Mouse (Mus musculus): ENCODE measurements at regions not wholly inside any gene's neighbourhood (a gene's known extent, or its start where the extent isn't known, plus 50 kb on each side); places are given as distances from the start of the nearest gene placed in this dataset.

DNA sequence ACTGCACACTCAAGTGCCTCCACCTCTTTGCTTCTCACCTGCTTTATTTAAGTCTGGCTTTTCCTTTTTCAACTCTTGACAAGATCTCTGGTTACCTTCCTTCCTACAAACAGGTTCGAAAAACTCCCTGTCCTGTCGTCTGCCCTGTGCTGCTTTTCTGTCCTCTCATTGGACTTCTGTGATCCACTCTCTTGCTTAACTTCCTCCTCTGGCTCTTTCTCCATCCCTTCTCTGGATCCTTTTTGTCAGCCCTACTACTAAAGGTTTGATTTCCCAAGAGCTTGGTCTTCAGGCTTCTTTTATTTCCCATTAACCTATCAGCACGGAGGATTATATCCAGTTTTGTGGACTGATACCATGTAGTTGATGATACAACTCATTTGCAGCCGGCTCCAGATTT is 149.8 kb downstream of the Satb1 start:
- DNase-seq (ENCODE audit: low spot score in 2 of 2): no peak

- no peak for DNase-seq (ENCODE audit: low spot score in 2 of 2)
Measured at GRCm38 (mm10) chr17:51682368-51682767, 150.7 kb downstream of the Satb1 start.

DNA sequence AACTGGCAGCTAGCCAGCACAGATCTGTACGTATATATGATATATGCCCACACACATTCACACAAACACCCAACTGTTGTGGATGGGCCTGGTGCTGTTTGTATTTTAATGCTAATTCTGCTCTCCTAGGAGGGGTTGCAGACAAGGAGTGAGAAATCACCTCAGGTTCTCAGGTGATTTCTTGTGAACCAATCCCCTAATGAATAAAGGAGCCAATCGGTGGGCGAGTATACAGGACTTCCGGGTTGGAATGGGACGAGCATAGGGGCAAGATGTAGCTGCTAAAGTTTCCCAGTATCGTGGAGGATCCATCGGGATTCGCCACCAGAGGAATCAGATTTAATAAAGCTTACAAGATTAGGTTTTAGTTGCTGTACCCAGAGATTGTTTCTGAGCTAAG is 155.6 kb downstream of the Satb1 start:
- DNase-seq (ENCODE audit: low spot score in 2 of 2): no peak

- DNase-seq (ENCODE audit: low spot score in 2 of 2): no peak
Measured at GRCm38 (mm10) chr17:51658408-51658807, 174.7 kb downstream of the Satb1 start.

- DNase-seq (ENCODE audit: low spot score in 2 of 2): no peak
Measured at GRCm38 (mm10) chr17:51653881-51654280, 179.2 kb downstream of the Satb1 start.

DNA sequence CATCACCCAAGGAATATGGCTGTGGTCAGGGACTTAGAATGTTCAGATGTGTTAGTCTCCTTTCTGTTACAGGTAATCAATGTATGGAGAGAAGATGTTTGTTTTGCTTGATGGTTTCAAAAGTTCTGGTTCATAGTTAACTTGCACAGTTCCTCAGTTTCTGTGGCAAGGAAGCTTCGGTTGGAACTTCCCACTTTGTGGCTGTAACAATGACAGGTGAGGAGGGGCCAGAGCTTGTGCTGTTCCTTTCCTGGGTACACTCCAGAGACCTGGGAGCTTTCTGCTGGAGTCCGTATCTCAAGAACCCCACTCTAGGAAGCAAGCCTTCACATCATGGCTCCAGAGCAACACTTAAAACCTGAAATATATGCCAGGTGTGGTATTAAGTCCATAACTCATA is 181.2 kb downstream of the Satb1 start:
- DNase-seq (ENCODE audit: low spot score in 2 of 2): no peak

GRCm38 (mm10) chr17:51649213-51649815 is 183.8 kb downstream of the Satb1 start:
- no peak for DNase-seq (ENCODE audit: low spot score in 2 of 2)

DNA sequence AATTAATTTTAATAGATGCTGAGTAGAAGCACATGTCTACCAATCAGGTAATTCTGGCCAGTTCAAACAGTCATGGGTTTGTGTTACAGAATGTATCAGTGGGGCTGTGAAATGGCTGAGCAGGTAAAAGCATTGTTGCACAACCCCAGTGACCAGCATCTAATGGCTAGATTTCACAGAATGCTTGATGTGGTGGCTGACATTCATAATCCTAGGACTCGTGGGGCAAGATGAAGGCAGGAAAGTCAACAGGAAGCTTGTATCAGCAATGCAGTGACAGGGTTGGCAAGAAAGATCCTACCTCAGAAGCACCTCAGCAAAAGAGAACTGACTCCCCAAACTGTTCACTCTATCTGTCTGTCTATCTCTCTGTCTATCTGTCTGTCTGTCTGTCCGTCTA is 186.7 kb downstream of the Satb1 start:
- no peak for DNase-seq (ENCODE audit: low spot score in 2 of 2)

GRCm38 (mm10) chr17:51645866-51646265 is 187.2 kb downstream of the Satb1 start:
- DNase-seq (ENCODE audit: low spot score in 2 of 2): no peak

DNA sequence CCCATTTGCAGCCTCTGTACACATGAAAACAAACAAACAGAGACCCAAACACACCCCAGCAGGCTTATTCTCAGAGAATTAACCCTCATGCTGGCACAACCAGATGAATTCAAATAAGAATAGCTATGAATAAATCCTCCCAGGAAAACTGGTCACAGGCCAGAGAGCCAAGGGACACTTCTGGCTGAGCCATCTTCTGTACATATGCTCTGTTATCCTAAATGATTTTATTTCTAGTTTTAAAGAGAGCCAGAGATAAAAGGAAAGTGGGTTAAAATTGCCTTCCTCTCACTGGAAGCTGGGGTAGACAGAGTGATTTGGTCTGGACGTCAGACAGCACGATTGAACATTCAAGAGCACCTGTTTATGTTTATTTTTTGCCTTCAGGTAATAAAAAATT is 190.4 kb downstream of the Satb1 start:
- no peak for DNase-seq (ENCODE audit: low spot score in 2 of 2)

- no peak for DNase-seq (ENCODE audit: low spot score in 2 of 2)
Measured at GRCm38 (mm10) chr17:51635913-51636312, 197.2 kb downstream of the Satb1 start.

GRCm38 (mm10) chr17:51631574-51631973 is 201.5 kb downstream of the Satb1 start:
- DNase-seq (ENCODE audit: low spot score in 2 of 2): no peak

DNA sequence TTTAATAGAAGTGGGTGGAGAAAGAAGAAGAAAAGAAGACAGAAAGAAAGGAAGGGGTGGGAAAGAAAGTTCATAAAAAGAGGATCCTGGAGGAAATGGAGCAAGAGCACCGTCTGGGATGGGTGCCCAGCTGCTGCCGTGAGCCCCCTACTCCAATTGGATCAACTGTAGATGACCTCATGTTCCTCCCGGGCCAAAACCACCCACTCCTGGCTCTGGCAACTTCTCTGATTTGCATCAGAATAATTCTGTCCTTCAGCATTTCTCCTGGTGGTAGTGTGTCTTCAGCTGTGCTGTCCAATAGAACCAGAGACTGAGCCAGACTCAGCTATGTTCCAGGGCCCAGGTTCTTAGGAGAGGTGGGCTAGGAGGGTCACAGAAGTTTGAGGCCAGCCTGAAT is 212.6 kb downstream of the Satb1 start:
- no peak for DNase-seq (ENCODE audit: low spot score in 2 of 2)

GRCm38 (mm10) chr17:51585263-51585662 is 247.8 kb downstream of the Satb1 start:
- DNase-seq (ENCODE audit: low spot score in 2 of 2): no peak

GRCm38 (mm10) chr17:51583984-51584880 is 248.9 kb downstream of the Satb1 start:
- DNase-seq (ENCODE audit: low spot score in 2 of 2): no peak

DNA sequence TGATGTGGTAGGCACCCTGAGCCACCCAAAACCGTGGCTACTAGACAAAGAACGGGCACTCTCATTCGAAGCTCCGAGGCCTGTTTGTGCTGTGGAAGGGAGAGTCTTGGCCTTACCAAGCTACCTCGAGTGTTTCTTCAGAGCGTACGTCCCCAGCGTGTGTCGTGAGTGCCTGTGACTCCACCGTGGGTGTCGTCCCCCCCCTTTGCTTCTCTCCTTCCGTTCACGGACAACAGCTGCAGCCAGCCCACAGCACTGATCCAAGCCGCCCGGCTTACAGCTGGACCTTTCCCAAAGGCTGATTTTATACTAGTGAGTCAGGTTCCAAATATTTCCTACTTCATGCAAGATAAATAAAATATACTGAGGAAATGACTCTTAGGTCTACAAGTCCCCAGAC is 249.8 kb downstream of the Satb1 start:
- DNase-seq (ENCODE audit: low spot score in 2 of 2): no peak

- no peak for DNase-seq (ENCODE audit: low spot score in 2 of 2)
Measured at GRCm38 (mm10) chr17:51555854-51556253, 277.2 kb downstream of the Satb1 start.

- no peak for DNase-seq (ENCODE audit: low spot score in 2 of 2)
Measured at GRCm38 (mm10) chr17:51554446-51554845, 278.6 kb downstream of the Satb1 start.

DNA sequence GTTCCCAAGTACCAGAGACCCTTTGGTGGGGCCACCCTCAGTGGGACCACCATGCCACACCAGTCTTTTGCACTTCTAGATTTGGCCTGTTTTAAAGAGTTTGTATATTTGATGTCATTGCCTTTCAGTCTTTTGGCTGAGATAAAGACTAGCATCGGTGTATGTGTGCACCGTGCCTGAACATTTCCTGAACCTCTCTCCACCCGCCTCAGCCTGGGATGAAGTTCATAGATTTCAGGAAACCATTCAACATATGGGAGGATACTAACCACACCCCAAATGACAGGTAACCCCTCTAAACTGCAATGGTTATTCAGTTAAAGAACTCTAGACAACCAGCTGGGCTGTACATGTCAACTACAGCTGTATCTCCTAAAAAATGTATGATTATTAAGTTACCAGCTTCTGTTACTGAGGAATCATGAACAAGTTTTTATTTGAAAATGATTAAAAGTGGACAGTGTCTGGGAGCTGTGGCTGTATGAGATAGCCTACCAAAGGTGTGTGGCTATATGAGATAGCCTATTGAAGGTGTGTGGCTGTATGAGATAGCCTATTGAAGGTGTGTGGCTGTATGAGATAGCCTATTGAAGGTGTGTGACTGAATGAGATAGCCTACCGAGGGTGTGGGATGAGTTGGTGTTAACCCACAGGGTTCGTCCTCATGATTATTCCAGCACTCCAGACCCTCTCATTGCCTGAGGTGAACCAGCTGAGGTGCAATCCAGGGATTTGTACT is 280.6 kb downstream of the Satb1 start:
- DNase-seq (ENCODE audit: low spot score in 2 of 2): no peak

DNA sequence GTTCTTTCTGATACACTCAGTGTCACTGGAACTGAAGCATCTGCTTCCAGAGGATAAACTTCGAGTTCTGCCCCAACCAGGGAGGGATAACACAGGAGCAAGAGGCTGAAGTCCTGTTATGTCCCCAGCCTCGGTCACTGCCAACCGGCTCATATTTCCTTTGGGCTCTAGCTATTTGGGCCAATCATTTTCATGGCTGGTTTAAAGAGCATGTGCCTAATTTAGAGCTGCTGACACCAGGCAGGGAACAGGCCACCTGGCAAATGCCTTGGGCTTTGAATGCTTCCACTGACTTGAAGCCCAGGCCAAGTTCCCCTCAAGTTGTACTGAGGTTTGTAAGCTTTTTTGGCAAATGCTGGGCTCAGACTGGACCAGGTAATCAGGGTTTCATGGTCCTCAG is 286.1 kb downstream of the Satb1 start:
- no peak for DNase-seq (ENCODE audit: low spot score in 2 of 2)

DNA sequence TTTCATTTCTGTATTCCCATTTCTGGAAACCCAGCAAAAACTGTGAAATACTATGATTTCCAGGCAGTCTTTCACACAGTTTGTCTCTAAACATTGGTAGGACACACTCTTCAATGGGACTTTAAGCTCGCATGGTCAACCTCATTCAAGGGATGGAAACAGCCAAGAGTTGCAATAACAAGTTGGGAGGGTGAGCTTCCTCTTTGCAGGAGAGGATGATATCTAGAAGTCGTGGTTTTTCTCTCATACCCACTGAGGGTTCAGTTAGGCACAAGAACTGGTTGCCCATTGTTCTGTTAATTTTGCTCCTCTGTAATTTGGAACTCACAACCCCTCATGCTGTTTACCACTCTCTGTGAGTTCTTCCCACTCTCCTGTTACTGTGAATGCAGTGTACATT is 290.5 kb downstream of the Satb1 start:
- no peak for DNase-seq (ENCODE audit: low spot score in 2 of 2)

- no peak for DNase-seq (ENCODE audit: low spot score in 2 of 2)
Measured at GRCm38 (mm10) chr17:51534678-51535077, 298.4 kb downstream of the Satb1 start.

Measured in adrenal gland, adult 18-20 months (tissue).